Mouse (Mus musculus): ENCODE data around the gene Prss57. TPM values are rescaled to one million over a fixed set of nuclear protein-coding genes. Genes with fewer than 3 reads are reported as not detected.

Prss57 gene
- total and polyA plus RNA-seq, 3 experiments = 0.08 TPM; not detected in 2

DNA sequence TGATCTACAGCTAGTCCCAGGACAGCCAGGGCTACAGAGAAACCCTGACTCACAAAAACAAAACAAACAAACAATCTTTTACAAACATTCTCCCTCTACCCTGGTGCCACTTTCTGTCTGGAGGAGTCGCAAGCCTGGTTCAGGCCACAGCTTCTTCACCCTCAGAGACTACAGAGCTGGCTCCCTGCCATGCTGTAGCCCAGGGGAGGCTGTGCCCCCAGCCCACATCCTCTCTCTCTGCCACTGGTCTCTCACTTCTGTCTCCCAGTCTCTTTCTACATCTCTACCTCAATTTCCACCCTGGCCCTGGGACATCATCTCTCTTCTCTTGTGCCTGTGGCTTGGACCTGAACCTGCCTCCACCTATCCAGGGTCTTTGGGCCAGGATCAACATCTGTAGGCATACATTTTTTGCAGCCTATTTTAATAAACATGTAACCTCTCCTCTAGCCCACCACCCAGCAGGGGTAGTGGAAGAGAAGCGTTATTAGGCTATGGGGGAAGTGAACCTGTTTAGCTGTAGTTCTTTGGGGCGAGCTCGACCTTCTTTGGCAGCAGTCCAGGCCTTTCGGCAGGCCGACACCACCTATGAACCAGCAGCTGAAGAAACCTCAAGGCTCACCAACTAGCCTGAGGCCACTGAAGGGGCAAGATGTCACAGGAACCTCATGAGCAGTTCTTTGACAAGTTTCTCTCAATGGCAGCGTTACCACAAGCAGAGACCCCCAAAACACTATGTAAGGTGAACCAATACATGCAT, 41.4 kb upstream of the Prss57 start:
- Histone ChIP-seq H3K79me2 (replicated peaks; ENCODE audit: control insufficient read depth, insufficient read depth, low read length) (no peaks in the 10 kb centered on the region), H3K27me3 (ENCODE audit: control insufficient read depth, insufficient read depth, low read length) (no peaks in the 10 kb centered on the region), H3K27ac (no peak overlapping the region), H3K4me3 (no peak overlapping the region), H3K4me1 (ENCODE audit: control insufficient read depth, insufficient read depth, low read length) (no peaks in the 10 kb centered on the region; the same call in 1 of the 2 replicates), H3K36me3 (ENCODE audit: control insufficient read depth, insufficient read depth, low read length) (no peaks in the 10 kb centered on the region), H3K9ac (ENCODE audit: low read depth, low read length) (no peak overlapping the region)
- no peak for DNase-seq
- intact Hi-C loops (cut with DNase I) = loop anchor here (5.0 kb wide), 2 partner anchors 35 to 50 kb away; no protein-coding TSS in a partner anchor
- TF ChIP-seq EP300 (IDR thresholded peaks at IDR 0.05; ENCODE audit: insufficient read depth, low read depth, low read length) (no peak), CTCF (IDR thresholded peaks at IDR 0.05) (no peak), POLR2A (IDR thresholded peaks at IDR 0.05; ENCODE audit: insufficient read depth, low read depth, low read length) (no peak)
- 68% methylated on average over 7 of the region's 7 CpGs for WGBS

DNA sequence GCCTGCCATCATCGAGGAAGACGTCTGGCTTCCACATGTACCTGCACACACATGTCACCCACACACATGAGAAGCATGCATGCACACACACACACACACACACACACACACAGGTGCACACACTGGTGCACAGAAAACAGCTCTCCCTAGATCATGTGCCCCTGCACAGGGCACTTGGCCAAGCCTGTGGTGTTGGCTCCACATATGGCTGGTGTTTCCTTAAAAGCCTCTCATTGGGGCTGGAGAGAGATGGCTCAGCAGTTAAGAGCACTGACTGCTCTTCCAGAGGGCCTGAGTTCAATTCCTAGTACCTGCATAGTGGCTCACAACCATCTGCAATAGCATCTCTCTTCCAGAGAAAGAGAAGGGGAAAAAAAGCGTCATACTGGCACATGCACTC, 40.8 kb upstream of the Prss57 start:
- intact Hi-C loops (cut with DNase I) = loop anchor here (5.0 kb wide), 2 partner anchors 36 to 51 kb away; no protein-coding TSS in a partner anchor
- Histone ChIP-seq H3K9ac (ENCODE audit: low read depth, low read length) (no peak overlapping the region), H3K4me3 (no peak overlapping the region), H3K79me2 (replicated peaks; ENCODE audit: control insufficient read depth, insufficient read depth, low read length) (no peaks in the 10 kb centered on the region), H3K27ac (no peak overlapping the region), H3K36me3 (ENCODE audit: control insufficient read depth, insufficient read depth, low read length) (no peaks in the 10 kb centered on the region), H3K4me1 (ENCODE audit: control insufficient read depth, insufficient read depth, low read length) (no peaks in the 10 kb centered on the region; the same call in 1 of the 2 replicates), H3K27me3 (ENCODE audit: control insufficient read depth, insufficient read depth, low read length) (no peaks in the 10 kb centered on the region)
- TF ChIP-seq EP300 (IDR thresholded peaks at IDR 0.05; ENCODE audit: insufficient read depth, low read depth, low read length) = no peak
- TF ChIP-seq CTCF (IDR thresholded peaks at IDR 0.05) = no peak
- TF ChIP-seq POLR2A (IDR thresholded peaks at IDR 0.05; ENCODE audit: insufficient read depth, low read depth, low read length) = no peak
- WGBS = 90% methylated on average over 3 of the region's 3 CpGs
- no peak for DNase-seq

DNA sequence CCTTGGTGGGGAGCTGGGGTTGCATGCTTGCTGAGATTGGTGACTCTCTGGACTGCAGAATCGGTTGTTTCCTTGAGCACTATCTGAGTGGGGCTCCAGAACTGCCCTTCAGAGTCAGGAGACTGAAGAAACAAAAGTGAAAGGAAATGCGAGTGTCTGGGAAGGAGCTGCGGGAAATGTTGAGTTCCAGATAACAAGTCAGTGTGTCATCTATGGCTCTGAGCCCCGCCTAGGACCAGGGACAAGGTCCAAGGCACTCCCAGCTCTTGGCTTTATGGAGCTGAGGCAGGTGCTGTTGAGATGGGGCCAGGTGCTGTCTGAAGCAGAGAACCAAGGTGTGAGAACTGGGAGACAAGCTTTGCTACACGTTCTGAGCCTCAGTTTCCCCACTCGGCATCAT, 33.7 kb upstream of the Prss57 start:
- peak; percentile 26 to 38 for DNase-seq
- intact Hi-C loops (cut with DNase I) = no loop called here
- Histone ChIP-seq H3K27ac (peak overlapping the region; percentile 57; the same call in 1 of the 2 replicates), H3K79me2 (replicated peaks; ENCODE audit: control insufficient read depth, insufficient read depth, low read length) (no peaks in the 10 kb centered on the region), H3K4me1 (ENCODE audit: control insufficient read depth, insufficient read depth, low read length) (peaks cover 5% of the 10 kb centered on the region), H3K27me3 (ENCODE audit: control insufficient read depth, insufficient read depth, low read length) (no peaks in the 10 kb centered on the region), H3K36me3 (ENCODE audit: control insufficient read depth, insufficient read depth, low read length) (no peaks in the 10 kb centered on the region), H3K9ac (ENCODE audit: low read depth, low read length) (no peak overlapping the region), H3K4me3 (no peak overlapping the region)
- TF ChIP-seq CTCF (IDR thresholded peaks at IDR 0.05) (no peak), EP300 (IDR thresholded peaks at IDR 0.05; ENCODE audit: insufficient read depth, low read depth, low read length) (no peak), POLR2A (IDR thresholded peaks at IDR 0.05; ENCODE audit: insufficient read depth, low read depth, low read length) (no peak)
- WGBS = 31% methylated on average over 6 of the region's 6 CpGs

DNA sequence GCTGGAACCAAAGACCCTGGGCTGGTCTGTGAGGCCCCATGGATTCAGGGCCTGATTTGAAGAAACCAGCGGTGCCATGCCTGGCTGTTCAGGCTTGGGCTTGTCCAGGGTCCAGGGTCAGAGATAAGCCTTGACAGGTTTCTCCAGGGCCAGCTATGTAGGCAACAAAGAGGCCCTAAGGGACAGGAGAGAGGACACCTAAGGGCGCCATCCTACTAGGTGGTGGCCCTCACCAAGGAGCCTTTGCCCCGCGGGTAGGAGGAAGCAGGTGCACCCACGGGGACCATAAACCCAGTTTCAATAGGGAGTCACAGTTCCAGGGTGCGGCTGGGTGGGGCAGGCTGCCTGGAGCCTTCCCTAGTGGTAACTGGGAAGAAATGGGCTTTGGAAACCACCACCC, 32.2 kb upstream of the Prss57 start:
- no peak overlapping the region for H3K4me3 ChIP-seq
- no peak overlapping the region for H3K27ac ChIP-seq
- DNase-seq = no peak
- peaks cover 5% of the 10 kb centered on the region for H3K4me1 ChIP-seq (ENCODE audit: control insufficient read depth, insufficient read depth, low read length)
- H3K9ac ChIP-seq (ENCODE audit: low read depth, low read length) = no peak overlapping the region
- intact Hi-C loops (cut with DNase I) = no loop called here
- no peaks in the 10 kb centered on the region for H3K79me2 ChIP-seq (replicated peaks; ENCODE audit: control insufficient read depth, insufficient read depth, low read length)
- no peaks in the 10 kb centered on the region for H3K36me3 ChIP-seq (ENCODE audit: control insufficient read depth, insufficient read depth, low read length)
- 75% methylated on average over 6 of the region's 6 CpGs for WGBS
- TF ChIP-seq EP300 (IDR thresholded peaks at IDR 0.05; ENCODE audit: insufficient read depth, low read depth, low read length) (no peak), POLR2A (IDR thresholded peaks at IDR 0.05; ENCODE audit: insufficient read depth, low read depth, low read length) (no peak), CTCF (IDR thresholded peaks at IDR 0.05) (no peak)
- H3K27me3 ChIP-seq (ENCODE audit: control insufficient read depth, insufficient read depth, low read length) = no peaks in the 10 kb centered on the region

DNA sequence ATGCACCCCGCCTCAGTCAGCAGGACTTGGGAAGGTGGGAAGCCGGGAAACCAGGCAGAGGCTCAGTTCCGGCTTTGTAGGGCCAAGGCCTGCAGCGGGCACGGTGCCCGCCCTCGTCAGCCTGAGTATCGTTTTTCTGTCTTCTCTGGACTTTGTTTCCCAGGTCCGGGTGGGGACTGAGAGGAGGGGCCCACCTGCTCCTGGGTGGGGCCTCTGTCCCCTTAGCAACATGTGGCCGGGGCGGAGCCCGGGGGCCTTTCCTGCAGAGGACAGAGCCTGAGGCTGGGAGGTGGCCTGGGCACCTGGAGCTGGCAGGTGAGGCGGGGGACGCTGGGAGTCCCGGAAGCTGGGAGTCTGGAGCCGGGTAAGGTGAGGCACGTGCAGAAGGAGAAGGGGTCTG, 31.6 kb upstream of the Prss57 start:
- TF ChIP-seq POLR2A (IDR thresholded peaks at IDR 0.05; ENCODE audit: insufficient read depth, low read depth, low read length) (no peak), CTCF (IDR thresholded peaks at IDR 0.05) (no peak), EP300 (IDR thresholded peaks at IDR 0.05; ENCODE audit: insufficient read depth, low read depth, low read length) (no peak)
- Histone ChIP-seq H3K79me2 (replicated peaks; ENCODE audit: control insufficient read depth, insufficient read depth, low read length) (no peaks in the 10 kb centered on the region), H3K9ac (ENCODE audit: low read depth, low read length) (no peak overlapping the region; the same call in 1 of the 2 replicates), H3K4me1 (ENCODE audit: control insufficient read depth, insufficient read depth, low read length) (peaks cover 5% of the 10 kb centered on the region), H3K27ac (no peak overlapping the region), H3K4me3 (no peak overlapping the region), H3K27me3 (ENCODE audit: control insufficient read depth, insufficient read depth, low read length) (no peaks in the 10 kb centered on the region), H3K36me3 (ENCODE audit: control insufficient read depth, insufficient read depth, low read length) (no peaks in the 10 kb centered on the region)
- no peak for DNase-seq
- WGBS = 52% methylated on average over 17 of the region's 17 CpGs
- intact Hi-C loops (cut with DNase I) = no loop called here

GRCm38 (mm10) chr10:79821731-79822130, 31.0 kb upstream of the Prss57 start:
- peaks cover 5% of the 10 kb centered on the region for H3K4me1 ChIP-seq (ENCODE audit: control insufficient read depth, insufficient read depth, low read length)
- no peaks in the 10 kb centered on the region for H3K79me2 ChIP-seq (replicated peaks; ENCODE audit: control insufficient read depth, insufficient read depth, low read length)
- intact Hi-C loops (cut with DNase I) = no loop called here
- H3K27ac ChIP-seq = no peak overlapping the region
- H3K9ac ChIP-seq (ENCODE audit: low read depth, low read length) = no peak overlapping the region
- no peaks in the 10 kb centered on the region for H3K27me3 ChIP-seq (ENCODE audit: control insufficient read depth, insufficient read depth, low read length)
- TF ChIP-seq CTCF (IDR thresholded peaks at IDR 0.05) (no peak), POLR2A (IDR thresholded peaks at IDR 0.05; ENCODE audit: insufficient read depth, low read depth, low read length) (no peak), EP300 (IDR thresholded peaks at IDR 0.05; ENCODE audit: insufficient read depth, low read depth, low read length) (no peak)
- no peak for DNase-seq
- WGBS = 84% methylated on average over 12 of the region's 12 CpGs
- H3K4me3 ChIP-seq = no peak overlapping the region
- no peaks in the 10 kb centered on the region for H3K36me3 ChIP-seq (ENCODE audit: control insufficient read depth, insufficient read depth, low read length)
